Mouse (Mus musculus): Measurements from ENCODE around the gene Retreg3. TPM values are rescaled to one million over a fixed set of nuclear protein-coding genes. Genes with fewer than 3 reads are reported as not detected.

Retreg3 gene
- total and polyA plus RNA-seq, 3 experiments, result 17.0 to 23.4 TPM; not detected in 1

GRCm38 (mm10) chr11:101163476-101164350 is 44.0 kb upstream of the Retreg3 start:
- no peaks in the 10 kb centered on the region for H3K9me3 ChIP-seq (replicated peaks; ENCODE audit: insufficient read depth, low read length)
- TF ChIP-seq TCF12 (IDR thresholded peaks at IDR 0.05; ENCODE audit: low read depth, low read length), result no peak
- no peak for TF ChIP-seq E2F4 (IDR thresholded peaks at IDR 0.05; ENCODE audit: borderline replicate concordance, low read depth, low read length)
- no peak for TF ChIP-seq MYB (IDR thresholded peaks at IDR 0.05; ENCODE audit: low read depth, low read length)
- TF ChIP-seq MAZ (IDR thresholded peaks at IDR 0.05; ENCODE audit: low read depth, low read length), result no peak
- no peak for TF ChIP-seq KAT2A (conservative IDR thresholded peaks at IDR 0.05; ENCODE audit: low read depth, low read length)
- TF ChIP-seq USF2 (IDR thresholded peaks at IDR 0.05; ENCODE audit: borderline replicate concordance in 1 of 2, insufficient read depth in 1 of 2, low read depth in 1 of 2, low read length in 2 of 2), result no peak
- no peak for TF ChIP-seq POLR2A (IDR thresholded peaks at IDR 0.05; ENCODE audit: control insufficient read depth in 1 of 2, insufficient read depth in 1 of 2, low read depth in 1 of 2, low read length in 2 of 2, poor library complexity in 1 of 2)
- no peak for TF ChIP-seq TAL1 (IDR thresholded peaks at IDR 0.05; ENCODE audit: low read length)
- no peak for TF ChIP-seq NELFE (IDR thresholded peaks at IDR 0.05; ENCODE audit: low read depth, low read length)
- no peak for TF ChIP-seq MAX (IDR thresholded peaks at IDR 0.05; ENCODE audit: low read length)
- TF ChIP-seq BHLHE40 (IDR thresholded peaks at IDR 0.05; ENCODE audit: borderline replicate concordance, low read depth, low read length), result no peak
- no peak for TF ChIP-seq USF1 (IDR thresholded peaks at IDR 0.05; ENCODE audit: low read depth, low read length)
- no peak for TF ChIP-seq ELF1 (IDR thresholded peaks at IDR 0.05; ENCODE audit: low read depth, low read length)
- TF ChIP-seq POLR2AphosphoS2 (IDR thresholded peaks at IDR 0.05; ENCODE audit: low read length), result no peak
- no peak for TF ChIP-seq ZNF384 (IDR thresholded peaks at IDR 0.05; ENCODE audit: low read depth, low read length)
- no peak for TF ChIP-seq HCFC1 (IDR thresholded peaks at IDR 0.05; ENCODE audit: low read depth, low read length)
- TF ChIP-seq TBP (IDR thresholded peaks at IDR 0.05; ENCODE audit: low read depth, low read length), result no peak
- TF ChIP-seq ZMIZ1 (IDR thresholded peaks at IDR 0.05; ENCODE audit: low read depth, low read length), result no peak
- H3K4me3 ChIP-seq (ENCODE audit: control insufficient read depth in 1 of 2, insufficient read depth in 1 of 2, low read depth in 2 of 2, low read length in 2 of 2), result no peak overlapping the region
- H3K36me3 ChIP-seq (ENCODE audit: control insufficient read depth in 1 of 2, insufficient read depth in 2 of 2, low read length in 2 of 2), result no peaks in the 10 kb centered on the region
- DNase-seq (ENCODE audit: low read depth, low spot score), result no peak
- no peaks in the 10 kb centered on the region; a peak in 1 of 4 replicates for H3K4me1 ChIP-seq (ENCODE audit: control insufficient read depth in 1 of 2, insufficient read depth in 2 of 2, low read length in 2 of 2)
- no peak overlapping the region for H3K9ac ChIP-seq (ENCODE audit: control insufficient read depth, low read depth, low read length, poor library complexity, severe bottlenecking)
- 0 out of 4 replicates have a peak, but pooled peaks cover 0 to 1% of the 10 kb centered on the region in 2 experiments for H3K27me3 ChIP-seq (ENCODE audit: control insufficient read depth in 1 of 2, insufficient read depth in 2 of 2, low read length in 2 of 2)
- no peak overlapping the region for H3K27ac ChIP-seq (ENCODE audit: control insufficient read depth, low read depth, low read length)
- no peaks in the 10 kb centered on the region for H3K79me2 ChIP-seq (ENCODE audit: control insufficient read depth, insufficient read depth, low read length, poor library complexity)

- H3K27ac ChIP-seq (ENCODE audit: control insufficient read depth, low read depth, low read length), result no peak overlapping the region
- TF ChIP-seq GABPA (IDR thresholded peaks at IDR 0.05; ENCODE audit: low read depth, low read length) (no peak), HCFC1 (IDR thresholded peaks at IDR 0.05; ENCODE audit: low read depth, low read length) (no peak), TAL1 (IDR thresholded peaks at IDR 0.05; ENCODE audit: low read length) (no peak), KAT2A (conservative IDR thresholded peaks at IDR 0.05; ENCODE audit: low read depth, low read length) (no peak), RCOR1 (IDR thresholded peaks at IDR 0.05; ENCODE audit: low read depth, low read length) (no peak), UBTF (IDR thresholded peaks at IDR 0.05; ENCODE audit: borderline replicate concordance, insufficient read depth, low read depth, low read length) (no peak), BHLHE40 (IDR thresholded peaks at IDR 0.05; ENCODE audit: borderline replicate concordance, low read depth, low read length) (no peak), CHD1 (IDR thresholded peaks at IDR 0.05; ENCODE audit: low read depth, low read length) (no peak), ELF1 (IDR thresholded peaks at IDR 0.05; ENCODE audit: low read depth, low read length) (no peak), ZC3H11A (IDR thresholded peaks at IDR 0.05; ENCODE audit: low read depth, low read length) (no peak), MYB (IDR thresholded peaks at IDR 0.05; ENCODE audit: low read depth, low read length) (no peak), TCF12 (IDR thresholded peaks at IDR 0.05; ENCODE audit: low read depth, low read length) (no peak), ZNF384 (IDR thresholded peaks at IDR 0.05; ENCODE audit: low read depth, low read length) (no peak), MAZ (IDR thresholded peaks at IDR 0.05; ENCODE audit: low read depth, low read length) (no peak), ZMIZ1 (IDR thresholded peaks at IDR 0.05; ENCODE audit: low read depth, low read length) (no peak)
- no peak overlapping the region for H3K9ac ChIP-seq (ENCODE audit: control insufficient read depth, low read depth, low read length, poor library complexity, severe bottlenecking)
- H3K9me3 ChIP-seq (replicated peaks; ENCODE audit: insufficient read depth, low read length), result no peaks in the 10 kb centered on the region
- no peaks in the 10 kb centered on the region for H3K36me3 ChIP-seq (ENCODE audit: control insufficient read depth in 1 of 2, insufficient read depth in 2 of 2, low read length in 2 of 2)
- H3K4me1 ChIP-seq (ENCODE audit: control insufficient read depth in 1 of 2, insufficient read depth in 2 of 2, low read length in 2 of 2), result no peaks in the 10 kb centered on the region
- peaks cover 1% of the 10 kb centered on the region in 2 experiments; a peak in 1 of 4 replicates for H3K27me3 ChIP-seq (ENCODE audit: control insufficient read depth in 1 of 2, insufficient read depth in 2 of 2, low read length in 2 of 2)
- no peak overlapping the region for H3K4me3 ChIP-seq (ENCODE audit: control insufficient read depth in 1 of 2, insufficient read depth in 1 of 2, low read depth in 2 of 2, low read length in 2 of 2)
- no peaks in the 10 kb centered on the region for H3K79me2 ChIP-seq (ENCODE audit: control insufficient read depth, insufficient read depth, low read length, poor library complexity)
- no peak for DNase-seq (ENCODE audit: low read depth, low spot score)
These were observed 43.1 kb upstream of the Retreg3 start for GRCm38 (mm10) chr11:101162772-101163171.

Data from MEL (cell line).